20 mouse cellular contexts compared by ENCODE assay signal in the genomic region with DNA sequence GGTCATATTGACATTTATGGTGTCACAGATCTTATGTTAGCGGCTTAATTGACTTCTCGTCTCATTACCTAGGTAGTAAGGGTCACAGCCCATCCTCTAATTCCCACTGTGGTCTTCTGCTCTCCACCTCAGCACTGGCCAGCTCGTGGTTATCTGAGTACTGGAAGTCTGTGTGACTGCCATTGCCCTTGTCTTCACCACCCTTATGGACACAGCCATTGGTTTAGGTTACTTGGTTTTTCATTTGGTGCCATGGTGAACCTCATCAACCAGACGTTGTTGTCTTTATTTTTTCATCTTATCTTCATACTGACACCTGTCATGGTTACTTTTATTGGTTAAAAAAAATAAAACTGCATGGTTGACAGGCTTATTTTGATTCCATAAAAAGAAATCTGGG.
"Had no signal": no experiment of that assay in that cellular context is flagged by ENCODE, and none has a peak within 500 bp of the region (broad histone marks: within the 10 kb centered on the region; RNA-seq: fewer than 3 reads in every experiment).

No protein-coding gene starts in this region.

- H3K4me3 ChIP-seq: intestine, embryonic 15.5 days; kidney, embryonic 15.5 days; left cerebral cortex, adult 2 months; lung, embryonic 15.5 days; megakaryocyte, embryonic 14.5 days; midbrain, embryonic 10.5 days; midbrain, embryonic 13.5 days; myocyte; neural tube, embryonic 13.5 days had no signal

- H3K27me3 ChIP-seq: intestine, embryonic 15.5 days; kidney, embryonic 15.5 days; lung, embryonic 15.5 days; megakaryocyte, embryonic 14.5 days; midbrain, embryonic 13.5 days; neural tube, embryonic 13.5 days had no signal

- ATAC-seq: intestine, embryonic 15.5 days; midbrain, embryonic 13.5 days; midbrain, embryonic 16.5 days had no signal

- H3K4me2 ChIP-seq: intestine, embryonic 15.5 days; kidney, embryonic 15.5 days; lung, embryonic 15.5 days; midbrain, embryonic 13.5 days; neural tube, embryonic 13.5 days had no signal

- H3K4me1 ChIP-seq: intestine, embryonic 15.5 days; kidney, embryonic 15.5 days; lung, embryonic 15.5 days; midbrain, embryonic 10.5 days; midbrain, embryonic 13.5 days; neural tube, embryonic 13.5 days had no signal

- H3K27ac ChIP-seq: intestine, embryonic 15.5 days; kidney, embryonic 15.5 days; left cerebral cortex, adult 2 months; lung, embryonic 15.5 days; midbrain, embryonic 10.5 days; midbrain, embryonic 13.5 days; neural tube, embryonic 13.5 days had no signal

- H3K36me3 ChIP-seq: intestine, embryonic 15.5 days; kidney, embryonic 15.5 days; lung, embryonic 15.5 days; midbrain, embryonic 10.5 days; midbrain, embryonic 13.5 days; neural tube, embryonic 13.5 days had no signal

- H3K9ac ChIP-seq: intestine, embryonic 15.5 days; kidney, embryonic 15.5 days; lung, embryonic 15.5 days; midbrain, embryonic 13.5 days; neural tube, embryonic 13.5 days had no signal

- H3K9me3 ChIP-seq: intestine, embryonic 15.5 days; kidney, embryonic 15.5 days; lung, embryonic 15.5 days; midbrain, embryonic 10.5 days; midbrain, embryonic 13.5 days; neural tube, embryonic 13.5 days had no signal

- DNase-seq: kidney, adult 11 months; kidney, adult 8-10 months; kidney, postnatal 10 days; kidney, postnatal 4 days; layer of hippocampus, adult 9-11 months; lung, adult 18-20 months; lung, postnatal 10 days; lung, postnatal 36 days; retina, postnatal 1 day; thymus, postnatal 25 days had no signal
